In the genomic region with DNA sequence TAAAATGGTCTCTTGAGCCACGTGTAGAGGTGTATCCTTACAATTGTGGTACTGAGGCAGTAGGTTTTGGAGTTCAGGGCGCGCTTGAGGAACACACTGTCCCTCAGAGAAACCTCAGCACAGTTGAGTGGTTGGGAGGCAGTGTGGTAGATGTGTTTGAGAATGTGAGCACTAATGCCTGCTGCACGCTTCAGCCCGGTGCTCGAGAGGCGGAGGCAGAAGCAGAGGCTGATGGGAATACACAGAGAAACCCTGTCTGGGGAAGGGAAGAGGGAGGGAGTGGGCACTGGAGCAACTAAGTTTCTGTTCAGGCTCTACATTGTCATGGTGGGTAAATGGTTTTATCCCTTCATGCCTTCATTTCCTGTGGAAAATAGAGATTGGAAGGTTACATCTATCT, we compare ENCODE assay signal across 37 mouse cellular contexts. TPM values are rescaled to one million over a fixed set of nuclear protein-coding genes. Genes with fewer than 3 reads are reported as not detected.
"Had no signal": no experiment of that assay in that cellular context is flagged by ENCODE, and none has a peak within 500 bp of the region (broad histone marks: within the 10 kb centered on the region; RNA-seq: fewer than 3 reads in every experiment).

No protein-coding gene starts in this region.

- H3K4me2 ChIP-seq: heart, embryonic 11.5 days; heart, embryonic 13.5 days; heart, embryonic 15.5 days; hindbrain, embryonic 13.5 days; hindbrain, embryonic 15.5 days; kidney, embryonic 15.5 days; limb, embryonic 13.5 days; limb, embryonic 15.5 days; liver, embryonic 12.5 days had no signal

- DNase-seq: gastrocnemius, postnatal 14 days; gastrocnemius, postnatal 36 days; heart, adult 11 months; heart, adult 2 months; heart, postnatal 14 days; heart, postnatal 36 days; kidney, adult 11 months; kidney, adult 2 months; kidney, adult 9 months; kidney, postnatal 14 days; kidney, postnatal 36 days; layer of hippocampus, adult 9-11 months; layer of hippocampus, postnatal 36 days; left cerebral cortex, postnatal 4 days had no signal

- H3K27ac ChIP-seq: heart, adult 2 months; heart, embryonic 13.5 days; heart, embryonic 15.5 days; hindbrain, embryonic 13.5 days; hindbrain, embryonic 15.5 days; hindbrain, postnatal 0 days; kidney, embryonic 15.5 days; kidney, postnatal 0 days; limb, embryonic 13.5 days; limb, embryonic 15.5 days; liver, embryonic 12.5 days; liver, embryonic 14.5 days had no signal

- H3K4me1 ChIP-seq: heart, embryonic 15.5 days; limb, embryonic 13.5 days; limb, embryonic 15.5 days had no signal

- H3K4me3 ChIP-seq: heart, adult 2 months; heart, embryonic 13.5 days; heart, embryonic 15.5 days; hindbrain, embryonic 13.5 days; hindbrain, embryonic 15.5 days; kidney, embryonic 15.5 days; limb, embryonic 13.5 days; limb, embryonic 15.5 days; liver, embryonic 12.5 days had no signal

- H3K9ac ChIP-seq: heart, embryonic 13.5 days; heart, embryonic 15.5 days; hindbrain, embryonic 13.5 days; hindbrain, embryonic 15.5 days; kidney, embryonic 15.5 days; limb, embryonic 13.5 days; limb, embryonic 15.5 days; liver, embryonic 12.5 days; liver, embryonic 14.5 days had no signal

- H3K36me3 ChIP-seq: heart, embryonic 15.5 days; hindbrain, embryonic 13.5 days; limb, embryonic 15.5 days had no signal

- ATAC-seq: hindbrain, postnatal 0 days; intestine, embryonic 16.5 days; liver, embryonic 12.5 days had no signal

- H3K9me3 ChIP-seq: heart, embryonic 13.5 days; heart, embryonic 15.5 days; hindbrain, embryonic 13.5 days; hindbrain, embryonic 15.5 days; kidney, embryonic 15.5 days; limb, embryonic 13.5 days; limb, embryonic 15.5 days; liver, embryonic 12.5 days had no signal

- H3K27me3 ChIP-seq: heart, embryonic 13.5 days; heart, embryonic 15.5 days; hindbrain, embryonic 13.5 days; hindbrain, embryonic 15.5 days; kidney, embryonic 15.5 days; limb, embryonic 13.5 days; limb, embryonic 15.5 days; liver, embryonic 12.5 days had no signal

RNA-seq across cellular contexts. Expression of gene Aqp3, which starts 53.2 kb away (rescaled TPM):
- total RNA-seq: gastrocnemius, adult 18-20 months; gastrocnemius, adult 8-10 months; gastrocnemius, postnatal 14 days; gastrocnemius, postnatal 36 days; heart, adult 2 months; heart, postnatal 36 days; hematopoietic stem cell, adult 5-6 weeks; layer of hippocampus, adult 18-20 months; layer of hippocampus, adult 8-10 months; layer of hippocampus, postnatal 36 days; left cerebral cortex, adult 18-20 months; left cerebral cortex, adult 8-10 months; left cerebral cortex, postnatal 10 days; left cerebral cortex, postnatal 25 days; liver, adult 2 months had no signal
- polyA plus RNA-seq: hindbrain, embryonic 13.5 days; liver, adult 2 months had no signal
